Mouse (Mus musculus) limb, embryonic 12.5 days (tissue): Measurements from ENCODE around the gene Rtn4rl1. TPM values are rescaled to one million over a fixed set of nuclear protein-coding genes. Genes with fewer than 3 reads are reported as not detected.

Source experiments
- ATAC-seq: fragments of 200-750 bp; cut with Nextera tagmentation; 2 replicates; pipeline ENCODE4 v1.8.0; 2017; ENCODE audit warnings: low read depth, moderate TSS enrichment; ENCODE audit not compliant: insufficient number of reproducible peaks, insufficient read depth, low FRiP score, low TSS enrichment
- H3K27ac ChIP-seq: fragments of 300-500 bp; sonication (generic); 2 replicates; pipeline ENCODE4 v1.5.1; 2016; ENCODE audit warnings: mild to moderate bottlenecking, moderate library complexity
- H3K27me3 ChIP-seq: fragments of 300-500 bp; sonication (generic); 2 replicates; pipeline ENCODE4 v1.6.1; 2016; ENCODE audit warnings: mild to moderate bottlenecking, moderate library complexity
- H3K36me3 ChIP-seq: fragments of 300-500 bp; sonication (generic); 2 replicates; pipeline ENCODE4 v1.6.1; 2016; ENCODE audit warnings: mild to moderate bottlenecking, moderate library complexity
- H3K4me1 ChIP-seq: fragments of 300-500 bp; sonication (generic); replicated peaks from 2 replicates; pipeline ENCODE4 v1.6.1; 2016
- H3K4me2 ChIP-seq: fragments of 300-500 bp; sonication (generic); 2 replicates; pipeline ENCODE4 v1.6.1; 2016; ENCODE audit warnings: mild to moderate bottlenecking, moderate library complexity
- H3K4me3 ChIP-seq: fragments of 300-500 bp; sonication (generic); replicated peaks from 2 replicates; pipeline ENCODE4 v1.5.1; 2016; ENCODE audit warnings: mild to moderate bottlenecking
- H3K9ac ChIP-seq: fragments of 300-500 bp; sonication (generic); replicated peaks from 2 replicates; pipeline ENCODE4 v1.6.1; 2016; ENCODE audit warnings: mild to moderate bottlenecking, moderate library complexity
- H3K9me3 ChIP-seq: fragments of 300-500 bp; sonication (generic); 2 replicates; pipeline ENCODE4 v1.6.1; 2016; ENCODE audit warnings: mild to moderate bottlenecking, moderate library complexity
- WGBS: fragments of 180-500 bp; shearing (Covaris S2); methylation state at CpG from one replicate; pipeline ENCODE4 v1.1.7; 2016; 5-methylcytosine and 5-hydroxymethylcytosine counted together
- polyA plus RNA-seq: library from polyadenylated mRNA; unstranded; fragments of >200 nt; fragmentation: Nextera tagmentation; extraction: Ambion mirVana; gene quantifications from 2 replicates; pipeline ENCODE4 v1.2.1, GENCODE M21; 2016

The Rtn4rl1 gene
- polyA plus RNA-seq, 1 experiment from 2014 or later: 1.5 TPM

GRCm38 (mm10) chr11:75244368-75245275 lies 51.0 kb downstream of the Rtn4rl1 start:
- Histone ChIP-seq H3K4me1 (peaks cover 23% of the 10 kb centered on the region), H3K9ac (no peak overlapping the region), H3K9me3 (no peaks in the 10 kb centered on the region), H3K27ac (0 out of 2 replicates have a peak overlapping the region, but pooled peaks have one; percentile 17), H3K36me3 (no peaks in the 10 kb centered on the region), H3K27me3 (no peaks in the 10 kb centered on the region), H3K4me3 (no peak overlapping the region), H3K4me2 (no peak overlapping the region)
- ATAC-seq: 0 out of 2 replicates have a peak, but pooled peaks have one; percentile 38
- 83% methylated on average over 11 of the region's 11 CpGs for WGBS

GRCm38 (mm10) chr11:75245372-75246330 lies 52.1 kb downstream of the Rtn4rl1 start:
- H3K27ac ChIP-seq: no peak overlapping the region
- ATAC-seq: no peak
- no peaks in the 10 kb centered on the region for H3K9me3 ChIP-seq
- H3K4me3 ChIP-seq: no peak overlapping the region
- WGBS: 35% methylated on average over 16 of the region's 16 CpGs
- H3K9ac ChIP-seq: no peak overlapping the region
- peaks cover 28% of the 10 kb centered on the region for H3K4me1 ChIP-seq
- no peaks in the 10 kb centered on the region for H3K27me3 ChIP-seq
- H3K4me2 ChIP-seq: no peak overlapping the region
- H3K36me3 ChIP-seq: no peaks in the 10 kb centered on the region

- ATAC-seq: no peak
- Histone ChIP-seq H3K9ac (no peak overlapping the region), H3K4me3 (no peak overlapping the region), H3K9me3 (no peaks in the 10 kb centered on the region), H3K27ac (no peak overlapping the region), H3K4me2 (no peak overlapping the region), H3K4me1 (peaks cover 28% of the 10 kb centered on the region), H3K27me3 (no peaks in the 10 kb centered on the region), H3K36me3 (no peaks in the 10 kb centered on the region)
- 87% methylated on average over 8 of the region's 8 CpGs for WGBS
Measured at GRCm38 (mm10) chr11:75246589-75246988, 53.0 kb downstream of the Rtn4rl1 start.

- Histone ChIP-seq H3K4me1 (peaks cover 28% of the 10 kb centered on the region), H3K4me2 (no peak overlapping the region), H3K9ac (no peak overlapping the region), H3K36me3 (no peaks in the 10 kb centered on the region), H3K4me3 (no peak overlapping the region), H3K27me3 (no peaks in the 10 kb centered on the region), H3K27ac (no peak overlapping the region), H3K9me3 (no peaks in the 10 kb centered on the region)
- WGBS: 93% methylated on average over 10 of the region's 10 CpGs
- ATAC-seq: no peak
Measured at GRCm38 (mm10) chr11:75247137-75247730, 53.7 kb downstream of the Rtn4rl1 start.

- 93% methylated on average over 9 of the region's 9 CpGs for WGBS
- Histone ChIP-seq H3K4me2 (no peak overlapping the region), H3K4me3 (no peak overlapping the region), H3K9me3 (no peaks in the 10 kb centered on the region), H3K4me1 (peaks cover 27% of the 10 kb centered on the region), H3K36me3 (no peaks in the 10 kb centered on the region), H3K27me3 (no peaks in the 10 kb centered on the region), H3K27ac (no peak overlapping the region), H3K9ac (no peak overlapping the region)
- ATAC-seq: no peak
Measured at GRCm38 (mm10) chr11:75249588-75249987, 56.0 kb downstream of the Rtn4rl1 start.

GRCm38 (mm10) chr11:75251006-75251512 lies 57.5 kb downstream of the Rtn4rl1 start:
- no peak overlapping the region for H3K4me3 ChIP-seq
- no peak overlapping the region for H3K4me2 ChIP-seq
- no peak overlapping the region for H3K27ac ChIP-seq
- no peaks in the 10 kb centered on the region for H3K27me3 ChIP-seq
- peaks cover 18% of the 10 kb centered on the region for H3K4me1 ChIP-seq
- WGBS: 87% methylated on average over 4 of the region's 4 CpGs
- H3K9me3 ChIP-seq: no peaks in the 10 kb centered on the region
- no peak for ATAC-seq
- H3K9ac ChIP-seq: no peak overlapping the region
- no peaks in the 10 kb centered on the region for H3K36me3 ChIP-seq

- Histone ChIP-seq H3K27ac (no peak overlapping the region), H3K27me3 (no peaks in the 10 kb centered on the region), H3K4me1 (peaks cover 17% of the 10 kb centered on the region; the same call in 1 of the 2 replicates), H3K36me3 (no peaks in the 10 kb centered on the region), H3K9ac (no peak overlapping the region), H3K9me3 (no peaks in the 10 kb centered on the region), H3K4me2 (no peak overlapping the region), H3K4me3 (no peak overlapping the region)
- 57% methylated on average over 7 of the region's 7 CpGs for WGBS
- ATAC-seq: no peak
Measured at GRCm38 (mm10) chr11:75251557-75252070, 58.0 kb downstream of the Rtn4rl1 start.

GRCm38 (mm10) chr11:75254252-75254912 lies 60.8 kb downstream of the Rtn4rl1 start:
- Histone ChIP-seq H3K4me2 (no peak overlapping the region), H3K9ac (no peak overlapping the region), H3K36me3 (no peaks in the 10 kb centered on the region), H3K27ac (no peak overlapping the region), H3K4me3 (no peak overlapping the region), H3K9me3 (no peaks in the 10 kb centered on the region), H3K27me3 (no peaks in the 10 kb centered on the region), H3K4me1 (0 out of 2 replicates have a peak, but pooled peaks cover 13% of the 10 kb centered on the region)
- ATAC-seq: no peak
- WGBS: 63% methylated on average over 13 of the region's 13 CpGs

GRCm38 (mm10) chr11:75255330-75255729 lies 61.7 kb downstream of the Rtn4rl1 start:
- Histone ChIP-seq H3K4me1 (0 out of 2 replicates have a peak, but pooled peaks cover 16% of the 10 kb centered on the region), H3K4me2 (no peak overlapping the region), H3K9ac (no peak overlapping the region), H3K27me3 (no peaks in the 10 kb centered on the region), H3K4me3 (no peak overlapping the region), H3K27ac (no peak overlapping the region), H3K36me3 (no peaks in the 10 kb centered on the region), H3K9me3 (no peaks in the 10 kb centered on the region)
- WGBS: 78% methylated on average over 5 of the region's 5 CpGs
- no peak for ATAC-seq

- Histone ChIP-seq H3K4me3 (no peak overlapping the region), H3K27me3 (no peaks in the 10 kb centered on the region), H3K36me3 (no peaks in the 10 kb centered on the region), H3K9ac (no peak overlapping the region), H3K4me2 (no peak overlapping the region), H3K9me3 (no peaks in the 10 kb centered on the region), H3K4me1 (peaks cover 23% of the 10 kb centered on the region), H3K27ac (no peak overlapping the region)
- WGBS: 80% methylated on average over 4 of the region's 4 CpGs
- no peak for ATAC-seq
Measured at GRCm38 (mm10) chr11:75257056-75257648, 63.6 kb downstream of the Rtn4rl1 start.
